Mouse (Mus musculus): ENCODE measurements around the gene Zfp408. TPM values are rescaled to one million over a fixed set of nuclear protein-coding genes. Genes with fewer than 3 reads are reported as not detected.

The Zfp408 gene
- 2.0 TPM for polyA plus RNA-seq (2014; fragmentation: Illumina TruSeq; extraction: RNeasy Lipid Tissue Mini Kit (QIAGEN cat#74804); ENCODE audit: low replicate concordance)

GRCm38 (mm10) chr2:91649553-91650359 is at the start of gene Zfp408, which contains the start of gene Arhgap1:
TSS of gene Zfp408 (minus strand) at chr2:91649791.
TSS of gene Arhgap1 (plus strand) at chr2:91649860.

GRCm38 (mm10) chr2:91636229-91636628 is 13.4 kb downstream of the Zfp408 start, which contains the start of gene F2:
TSS of gene F2 (minus strand) at chr2:91636414.

Other genes with a start within 250 kb of the Zfp408 start
- 1.9 TPM for gene 1110051M20Rik, start 205.1 kb downstream of the Zfp408 start, polyA plus RNA-seq (2014; fragmentation: Illumina TruSeq; extraction: RNeasy Lipid Tissue Mini Kit (QIAGEN cat#74804); ENCODE audit: low replicate concordance)
- gene Lrp4, start 192.3 kb downstream of the Zfp408 start, polyA plus RNA-seq (2014; fragmentation: Illumina TruSeq; extraction: RNeasy Lipid Tissue Mini Kit (QIAGEN cat#74804); ENCODE audit: low replicate concordance): 5.1 TPM
- 27.0 TPM for gene Ckap5, start 123.0 kb downstream of the Zfp408 start, polyA plus RNA-seq (2014; fragmentation: Illumina TruSeq; extraction: RNeasy Lipid Tissue Mini Kit (QIAGEN cat#74804); ENCODE audit: low replicate concordance)
- gene F2, start 13.4 kb downstream of the Zfp408 start, polyA plus RNA-seq (2014; fragmentation: Illumina TruSeq; extraction: RNeasy Lipid Tissue Mini Kit (QIAGEN cat#74804); ENCODE audit: low replicate concordance): not detected
- gene Arhgap1, start 69 bp upstream of the Zfp408 start, polyA plus RNA-seq (2014; fragmentation: Illumina TruSeq; extraction: RNeasy Lipid Tissue Mini Kit (QIAGEN cat#74804); ENCODE audit: low replicate concordance): 9.5 TPM
- 9.9 TPM for gene Atg13, start 60.8 kb upstream of the Zfp408 start, polyA plus RNA-seq (2014; fragmentation: Illumina TruSeq; extraction: RNeasy Lipid Tissue Mini Kit (QIAGEN cat#74804); ENCODE audit: low replicate concordance)
- 10.1 TPM for gene Harbi1, start 61.1 kb upstream of the Zfp408 start, polyA plus RNA-seq (2014; fragmentation: Illumina TruSeq; extraction: RNeasy Lipid Tissue Mini Kit (QIAGEN cat#74804); ENCODE audit: low replicate concordance)
- 3.3 TPM for gene Ambra1, start 80.3 kb upstream of the Zfp408 start, polyA plus RNA-seq (2014; fragmentation: Illumina TruSeq; extraction: RNeasy Lipid Tissue Mini Kit (QIAGEN cat#74804); ENCODE audit: low replicate concordance)